Mouse (Mus musculus): ENCODE data around the gene Ppara.

DNA sequence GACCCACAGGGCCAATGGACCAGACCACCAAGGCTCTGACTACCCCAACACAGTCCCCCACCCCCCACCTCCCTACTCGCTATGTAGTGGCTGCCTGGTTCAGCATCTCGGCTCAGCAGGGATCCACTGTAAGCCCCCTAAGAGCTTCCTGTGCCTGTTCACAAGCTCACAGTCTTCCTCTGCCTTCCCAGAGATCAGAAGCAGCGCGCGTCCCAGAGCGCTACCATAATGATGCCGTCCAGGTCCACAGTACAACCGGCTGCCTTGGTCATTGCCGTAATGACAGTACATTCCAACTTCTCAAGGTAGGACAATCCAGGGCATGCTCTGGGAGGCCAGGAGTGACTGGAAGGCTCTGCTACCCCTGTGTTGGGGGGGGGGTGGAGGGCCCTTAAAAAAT lies 34.1 kb upstream of the Ppara start:
- TF ChIP-seq CTCF (IDR thresholded peaks at IDR 0.05; ENCODE audit: insufficient read depth, low read depth, low read length) (no peak), POLR2A (IDR thresholded peaks at IDR 0.05; ENCODE audit: insufficient read depth, low read depth, low read length) (no peak)

Measured in olfactory bulb, adult 2 months (tissue).